Mouse (Mus musculus): ENCODE measurements around the gene Sik3.
"Not testable (repeated sequence)": the region's sequence is repeated elsewhere in the genome, so short reads cannot be mapped to it uniquely, and the experiment has no call there.

The Sik3 gene

DNA sequence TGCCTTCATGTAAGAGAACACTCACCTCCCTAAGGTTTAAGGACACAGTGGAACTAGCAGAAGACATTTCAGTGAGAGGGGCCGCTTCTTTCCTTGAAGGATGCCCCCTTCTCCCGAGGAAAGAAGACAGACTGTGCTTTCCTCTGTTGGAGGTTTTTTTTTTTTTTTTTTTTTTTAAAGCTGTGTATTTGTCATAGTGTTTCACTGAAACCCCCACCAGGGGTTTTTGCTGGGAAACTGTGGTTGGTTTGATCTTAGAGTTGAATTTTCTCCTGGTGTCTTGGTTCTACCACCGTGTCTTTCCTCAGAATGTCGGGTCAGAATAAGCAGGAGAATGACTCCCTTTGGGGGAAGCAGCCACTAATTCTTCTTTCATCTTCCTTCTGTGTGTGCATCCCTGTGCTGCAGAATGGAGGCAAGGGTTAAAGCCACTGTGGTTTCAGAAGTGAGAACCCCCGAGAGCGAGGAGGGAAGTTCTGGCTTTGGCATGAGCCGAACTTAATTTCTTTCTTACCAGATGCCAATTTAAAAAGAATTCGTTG is 106.3 kb downstream of the Sik3 start:
- peak in 1 of 2 experiments; percentile 5 for DNase-seq

DNA sequence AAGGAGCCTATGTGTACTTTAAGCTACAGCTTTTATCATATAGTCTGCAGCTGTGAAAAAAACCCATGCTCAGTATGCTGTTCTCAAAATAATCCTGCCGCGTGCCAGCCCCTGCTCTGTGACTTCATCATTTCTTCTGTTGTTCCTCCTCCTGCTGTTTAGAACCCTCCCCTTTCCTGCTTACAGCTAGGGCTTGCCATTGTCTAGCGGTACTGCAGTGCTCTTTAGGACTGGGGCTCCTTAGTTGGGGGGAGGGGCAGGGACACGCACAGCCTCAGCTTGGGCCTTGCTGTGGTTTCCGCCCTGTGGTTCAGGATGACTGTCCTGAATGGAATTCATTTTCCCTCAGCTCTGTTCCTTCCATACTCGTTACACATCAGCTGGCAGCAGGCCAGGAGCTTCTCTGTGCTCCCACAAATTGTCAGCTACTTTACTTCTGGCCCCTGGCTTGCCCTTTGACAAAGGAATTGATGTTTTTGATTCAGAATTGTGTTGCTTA is 107.4 kb downstream of the Sik3 start:
- DNase-seq, result peak; percentile 34 to 56

DNA sequence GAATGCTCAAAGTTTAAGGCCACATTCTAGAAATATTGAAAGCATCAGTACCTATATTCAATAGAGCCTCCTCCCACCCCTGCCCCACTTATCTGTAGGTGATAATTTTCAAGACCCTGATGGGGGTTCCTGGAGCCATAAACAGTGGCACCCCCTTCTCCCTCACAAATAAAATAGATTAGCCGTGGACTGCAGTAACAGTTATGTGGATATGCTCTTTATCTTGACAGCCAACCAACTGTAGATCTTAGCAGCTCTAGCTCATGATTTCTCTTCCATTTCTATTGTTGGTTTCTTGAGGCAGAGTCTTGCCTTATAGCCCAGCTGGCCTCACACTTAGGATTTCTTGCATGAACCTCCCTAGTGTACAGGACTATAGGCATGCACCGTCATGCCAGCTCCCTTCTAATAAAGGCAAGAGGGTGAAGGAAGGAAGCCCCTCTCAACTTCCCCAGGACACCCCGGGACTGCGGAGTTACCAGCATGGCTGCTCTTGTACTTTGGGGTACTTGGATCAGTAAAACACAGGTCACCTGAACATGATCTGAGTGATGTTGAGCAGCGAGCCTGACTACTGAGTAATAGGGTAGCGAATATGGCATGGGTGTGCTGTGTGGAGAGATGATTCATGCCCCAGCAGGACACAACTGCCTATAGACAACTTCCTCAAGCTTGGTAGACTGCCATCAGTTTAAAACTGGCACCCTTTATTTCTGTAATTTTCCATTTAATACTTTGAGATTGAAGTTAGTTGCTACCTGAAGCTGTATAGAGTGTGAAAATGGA is 108.0 kb downstream of the Sik3 start:
- no peak for DNase-seq

DNA sequence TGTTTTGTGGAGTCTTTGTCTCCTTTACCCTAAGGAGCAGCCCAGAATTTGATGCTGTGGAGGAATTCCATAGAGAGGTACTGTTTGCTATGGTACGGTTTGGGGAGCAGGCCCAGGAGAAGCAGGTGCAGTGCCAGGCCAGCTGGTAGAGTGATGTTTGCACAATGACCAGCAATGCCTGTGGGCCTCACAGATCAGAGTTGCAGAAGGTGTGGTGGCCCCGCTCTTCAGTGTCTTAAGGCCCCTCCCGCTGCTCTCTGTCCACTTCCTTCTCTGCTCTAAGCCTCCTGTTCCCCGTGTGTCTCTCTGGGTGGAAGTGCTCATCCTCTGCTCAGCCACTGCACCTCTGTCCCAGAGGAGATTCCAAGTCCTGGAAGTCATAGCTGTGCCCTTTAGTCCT is 108.9 kb downstream of the Sik3 start:
- no peak for DNase-seq

DNA sequence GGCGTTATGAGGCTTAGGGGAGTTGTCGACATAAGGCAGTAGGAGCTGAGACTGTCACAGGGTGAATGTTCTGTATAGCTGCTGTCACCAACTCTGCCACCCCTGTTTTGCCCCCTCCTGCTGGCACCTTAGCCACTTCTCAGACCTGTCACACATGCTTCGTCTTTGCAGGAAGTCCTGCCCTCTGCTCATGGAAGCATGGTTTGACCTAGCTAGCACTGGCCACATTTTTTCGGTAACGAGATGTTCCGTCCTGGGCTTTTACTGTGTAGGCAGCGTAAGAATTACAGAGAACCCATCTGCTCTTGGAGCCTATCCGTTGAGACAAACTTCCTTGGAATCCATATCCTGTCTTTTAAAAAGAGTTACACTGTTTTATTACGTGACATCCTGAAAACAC is 110.1 kb downstream of the Sik3 start:
- no peak for DNase-seq

DNA sequence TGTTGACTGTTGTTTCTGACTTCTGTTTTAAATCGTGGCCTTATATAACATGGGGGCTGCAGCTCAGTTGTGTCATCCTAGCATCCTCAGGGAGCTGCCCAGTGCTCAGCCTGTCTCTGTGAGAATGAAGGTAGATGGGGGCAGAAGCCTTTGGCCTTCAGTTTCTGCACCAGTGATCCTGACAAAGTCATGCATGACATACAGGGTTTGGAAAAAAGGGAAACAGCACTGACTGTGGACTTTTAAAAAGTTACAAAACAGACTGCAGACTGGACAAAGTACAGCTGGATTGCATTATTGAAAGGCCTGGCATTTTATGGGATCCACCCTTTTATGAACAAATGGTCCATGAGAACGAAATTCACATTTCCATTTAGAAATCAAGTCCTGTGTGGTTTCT is 113.7 kb downstream of the Sik3 start:
- DNase-seq, result no peak

DNA sequence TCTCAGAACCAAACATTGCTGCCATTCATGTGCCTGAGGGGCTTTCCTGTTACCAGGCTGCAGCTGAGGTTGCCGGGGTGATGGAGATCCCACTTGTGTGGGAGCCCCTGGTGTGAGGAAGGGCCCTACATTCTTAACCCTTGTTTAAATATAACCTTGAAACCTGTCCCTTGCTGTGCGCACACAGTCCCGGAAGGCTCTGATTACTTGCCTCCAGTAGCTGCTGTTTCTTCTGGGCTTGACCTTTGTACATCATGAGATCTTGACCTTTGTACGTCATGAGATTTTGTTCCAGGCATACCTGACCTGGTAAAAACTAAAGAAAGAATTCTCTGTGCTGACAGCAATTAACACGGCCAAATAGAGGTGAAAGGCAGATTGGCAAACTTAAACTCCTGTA is 114.7 kb downstream of the Sik3 start:
- DNase-seq, result no peak

DNA sequence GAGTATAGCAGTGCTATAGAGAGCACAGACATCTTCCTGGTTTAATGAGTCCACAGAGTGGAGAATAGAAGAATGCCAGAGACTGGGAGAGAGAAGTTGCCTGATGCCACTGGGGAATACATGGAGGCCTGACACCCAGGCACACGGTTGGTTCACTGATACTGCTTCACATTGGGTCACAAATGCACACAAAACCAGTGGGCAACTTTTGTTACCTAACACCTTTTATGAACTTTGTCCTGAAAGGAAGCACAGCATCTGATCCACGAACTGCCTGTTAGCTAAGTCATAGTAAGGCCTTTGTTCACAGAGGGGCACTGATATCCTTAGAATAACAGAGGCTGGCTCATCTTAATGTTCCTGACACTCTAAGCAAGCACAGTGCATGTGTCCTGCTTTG is 116.6 kb downstream of the Sik3 start:
- DNase-seq, result no peak

DNA sequence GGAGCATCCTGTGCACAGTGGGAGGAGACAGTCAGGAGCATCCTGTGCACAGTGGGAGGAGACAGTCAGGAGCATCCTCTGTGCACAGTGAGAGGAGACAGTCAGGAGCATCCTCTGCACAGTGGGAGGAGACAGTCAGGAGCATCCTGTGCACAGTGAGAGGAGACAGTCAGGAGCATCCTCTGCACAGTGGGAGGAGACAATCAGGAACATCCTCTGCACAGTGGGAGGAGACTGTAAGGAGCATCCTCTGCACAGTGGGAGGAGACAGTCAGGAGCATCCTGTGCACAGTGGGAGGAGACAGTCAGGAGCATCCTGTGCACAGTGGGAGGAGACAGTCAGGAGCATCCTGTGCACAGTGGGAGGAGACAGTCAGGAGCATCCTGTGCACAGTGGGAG is 120.2 kb downstream of the Sik3 start:
- not testable (repeated sequence) for DNase-seq

DNA sequence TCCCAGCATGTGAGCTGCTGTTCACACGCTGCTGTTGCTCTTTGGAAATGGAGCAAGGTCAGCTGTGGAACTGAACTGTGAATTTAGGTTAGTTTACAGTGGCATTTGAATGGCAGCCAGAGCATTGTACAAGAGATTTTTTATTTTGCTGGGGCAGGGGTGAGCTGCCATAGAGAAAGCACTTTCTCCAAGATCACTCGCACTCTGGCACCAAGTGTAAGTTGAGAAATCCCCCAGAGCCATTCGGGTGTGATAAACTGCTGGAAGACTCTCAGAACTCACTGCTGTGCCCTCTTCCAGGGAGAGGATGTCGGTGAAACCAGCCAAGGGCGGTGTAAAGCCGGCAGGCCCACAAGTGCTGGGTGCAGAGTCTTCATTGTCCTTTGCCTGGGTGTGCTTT is 126.2 kb downstream of the Sik3 start:
- DNase-seq, result no peak

DNA sequence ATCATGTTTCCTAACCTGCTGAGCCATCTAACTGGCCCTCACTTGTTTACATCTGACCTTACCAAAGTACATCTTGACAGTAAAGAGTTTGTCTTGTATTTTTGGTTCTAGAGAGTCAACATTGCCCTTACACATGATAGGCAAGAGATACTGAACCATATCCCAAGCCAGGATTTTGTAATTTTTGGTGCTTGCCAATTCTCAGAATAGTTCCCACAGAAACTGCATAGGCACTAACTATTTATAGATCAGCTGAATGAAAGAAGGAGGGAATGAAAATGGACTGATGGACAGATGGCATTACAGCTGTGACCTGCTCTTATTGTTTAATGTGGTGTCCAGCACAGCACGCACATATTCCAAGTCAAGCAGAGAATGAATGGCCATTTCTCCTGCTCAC is 128.2 kb downstream of the Sik3 start:
- no peak for DNase-seq

DNA sequence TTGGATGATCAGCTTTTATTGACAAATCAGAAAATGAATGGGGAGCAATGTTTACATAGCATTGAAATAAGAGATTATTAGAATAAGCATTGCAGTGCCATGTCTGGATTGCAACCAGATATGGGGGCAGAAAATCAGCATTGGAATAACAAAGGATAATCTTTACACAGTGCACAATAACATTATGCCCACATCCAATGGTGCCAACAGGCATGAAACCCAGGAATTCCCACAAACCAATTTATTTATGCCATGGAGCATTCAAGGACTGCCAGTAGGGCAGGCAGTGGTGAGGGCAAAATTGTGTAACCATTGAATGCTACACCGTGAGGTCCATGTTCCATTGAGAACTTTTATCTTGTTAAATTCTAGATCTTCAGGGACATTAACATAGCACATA is 129.4 kb downstream of the Sik3 start:
- no peak for DNase-seq

DNA sequence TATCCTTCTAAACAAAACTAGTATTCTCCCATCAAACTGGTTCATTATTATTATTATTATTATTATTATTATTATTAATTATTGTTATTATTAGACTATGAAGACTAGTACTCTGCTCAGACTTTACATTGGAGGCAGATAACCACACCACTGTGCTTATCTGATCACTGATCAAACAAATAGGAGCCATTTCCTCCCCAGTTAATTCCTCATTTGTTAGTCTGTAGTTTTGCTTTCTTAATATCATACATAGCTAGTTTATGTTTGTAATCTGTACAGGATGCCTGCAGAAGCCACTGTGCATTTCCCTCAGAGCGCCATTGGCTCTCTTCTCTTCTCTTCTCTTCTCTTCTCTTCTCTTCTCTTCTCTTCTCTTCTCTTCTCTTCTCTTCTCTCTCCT is 129.9 kb downstream of the Sik3 start:
- no peak for DNase-seq

DNA sequence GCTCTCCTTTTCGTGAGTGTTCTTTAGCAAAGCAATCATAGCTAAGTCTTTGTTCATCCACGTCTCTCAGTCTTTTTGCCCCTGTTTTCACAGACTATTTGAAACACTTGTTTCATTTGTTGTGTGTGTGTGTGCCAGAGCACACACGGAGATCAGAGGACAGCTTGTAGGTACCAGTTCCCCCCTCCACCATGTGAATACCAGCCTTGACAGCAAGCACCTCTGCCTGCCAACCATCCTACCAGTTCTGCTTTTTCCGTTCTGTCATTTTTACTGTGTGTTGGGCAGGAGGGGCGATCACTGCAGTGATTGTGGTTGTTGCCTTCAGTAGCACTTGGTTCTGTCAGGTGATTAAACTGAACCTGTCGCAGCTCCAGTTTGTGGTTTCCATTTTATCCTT is 132.4 kb downstream of the Sik3 start:
- no peak for DNase-seq

DNA sequence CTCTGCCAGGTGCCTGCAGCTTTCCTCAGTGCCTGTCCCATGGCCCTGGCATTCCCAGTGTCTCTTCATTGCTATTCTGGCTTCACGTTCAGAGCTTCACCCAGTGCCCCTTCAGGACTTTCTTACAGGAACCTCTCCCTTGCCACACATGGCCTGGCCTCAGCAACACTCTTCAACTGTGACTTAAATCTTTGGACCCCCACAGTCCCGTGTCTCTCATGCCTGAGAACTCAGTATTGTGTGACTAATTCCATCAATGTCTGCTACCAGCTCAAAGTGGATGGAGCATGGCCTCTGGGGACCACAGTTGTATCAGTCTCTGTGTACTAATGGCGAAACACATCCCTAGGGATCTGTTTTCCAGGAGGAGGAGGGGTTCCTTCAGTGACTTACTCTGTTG is 133.8 kb downstream of the Sik3 start:
- no peak for DNase-seq

DNA sequence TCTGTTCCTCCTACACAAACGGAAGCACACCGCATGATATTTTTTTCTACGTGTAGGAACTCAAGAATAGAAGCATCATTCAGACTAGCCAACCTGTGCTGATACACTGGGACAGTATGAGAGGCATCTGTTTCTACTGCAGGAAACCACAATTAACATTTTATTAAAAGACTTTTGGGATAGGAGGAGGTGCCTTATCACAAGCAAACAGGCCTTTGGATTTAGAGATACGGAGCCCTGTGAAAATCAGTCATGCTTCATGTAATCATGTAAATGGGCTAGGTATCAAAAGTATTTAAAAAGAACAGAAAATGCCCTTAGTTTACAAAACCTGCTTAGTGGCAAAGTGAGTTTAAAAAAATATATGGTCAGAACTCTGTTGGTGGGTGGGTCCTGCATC is 136.1 kb downstream of the Sik3 start:
- DNase-seq, result no peak

DNA sequence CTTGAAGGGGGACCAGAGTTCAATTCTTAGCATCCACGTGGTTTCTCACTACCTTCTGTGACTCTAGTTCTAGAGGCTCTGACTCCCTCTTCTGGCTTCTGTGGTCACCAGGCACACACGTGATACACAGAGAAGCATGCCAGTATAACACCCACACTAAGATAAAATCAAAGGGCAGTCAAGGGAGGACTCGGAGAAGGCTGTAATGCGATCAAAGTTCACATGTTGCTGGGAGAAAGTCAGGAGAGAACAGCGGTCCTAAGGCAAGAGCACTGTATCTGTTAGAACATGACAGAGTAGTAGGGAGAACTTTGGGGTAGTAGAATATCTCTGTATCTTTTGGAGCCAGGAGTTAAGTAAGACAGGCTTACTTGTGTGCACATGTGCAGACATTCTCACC is 136.8 kb downstream of the Sik3 start:
- peak in 1 of 2 experiments; percentile 32 for DNase-seq

DNA sequence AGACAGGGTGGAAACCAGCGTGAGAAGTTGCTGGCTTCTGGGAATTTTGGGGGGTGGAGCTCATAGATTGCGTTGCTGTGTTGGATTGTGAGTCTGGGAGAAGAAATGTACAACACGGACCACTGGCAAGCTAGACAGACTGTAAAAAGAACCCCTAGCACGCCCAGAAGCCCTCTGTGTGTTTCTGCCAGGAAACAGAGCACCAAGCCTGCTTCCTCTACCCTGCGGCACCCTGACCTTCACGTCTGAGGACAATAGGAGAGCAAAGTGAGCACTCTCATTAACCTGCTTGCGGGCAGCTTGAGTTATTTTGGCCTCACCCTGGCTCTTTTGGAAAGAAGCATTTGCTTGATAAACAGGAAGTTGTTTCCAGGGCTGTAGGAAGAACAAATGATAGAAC is 137.5 kb downstream of the Sik3 start:
- peak; percentile 40 to 42 for DNase-seq

DNA sequence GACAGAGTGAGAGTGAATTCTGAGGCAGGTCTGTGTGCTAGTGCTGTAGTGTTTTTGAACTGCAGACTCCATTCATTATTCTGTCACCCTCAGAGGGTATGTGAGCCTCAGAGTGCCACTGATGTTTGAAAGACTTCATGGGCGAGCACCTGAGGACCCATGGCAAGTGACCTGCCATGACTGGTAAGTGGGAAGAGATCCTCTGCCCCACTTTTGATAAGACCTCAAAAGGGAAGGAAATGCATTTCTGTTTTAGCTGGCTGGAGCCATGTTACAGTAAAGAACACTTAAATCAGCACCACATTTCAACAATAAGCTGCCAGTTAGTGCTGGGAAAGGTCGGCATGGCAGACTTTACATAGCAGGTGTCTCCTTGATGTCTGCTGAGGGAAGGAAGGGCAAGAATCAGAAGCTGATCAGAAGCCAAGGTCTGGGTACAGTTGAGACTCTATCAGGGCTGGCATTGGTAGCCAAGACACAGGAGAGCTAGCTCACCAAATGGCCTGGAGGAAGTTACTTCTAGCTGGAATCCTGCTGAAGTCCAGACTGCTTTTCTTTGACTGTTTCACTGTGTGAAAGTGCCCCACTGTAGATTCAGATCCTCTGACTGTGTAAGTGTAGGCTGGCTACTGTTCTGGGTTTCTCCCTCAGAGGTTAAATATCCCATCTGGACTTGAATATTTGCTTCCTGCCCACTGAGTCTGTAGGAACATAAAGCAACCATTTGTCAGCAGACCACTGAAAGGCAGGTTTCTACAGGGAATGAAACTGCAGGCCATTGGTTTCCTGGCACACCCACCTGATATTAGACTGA is 138.5 kb downstream of the Sik3 start:
- DNase-seq, result peak; percentile 32 to 38

DNA sequence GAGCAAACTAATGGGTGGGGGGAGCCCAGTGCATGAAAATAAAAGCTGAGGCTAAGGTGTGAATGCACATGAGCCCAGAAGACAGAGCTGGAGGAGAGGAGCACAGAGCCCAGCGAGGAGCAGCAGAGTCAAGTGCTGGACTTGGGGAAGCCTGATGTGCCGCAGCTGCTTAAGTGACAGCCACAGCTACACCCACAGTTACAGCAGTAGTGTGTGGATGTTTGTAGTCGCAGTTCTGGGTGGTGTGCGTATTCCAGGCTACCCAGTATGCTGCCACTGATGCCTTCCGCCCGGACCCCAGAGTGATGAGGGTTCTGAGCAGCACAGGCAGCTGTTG is 139.1 kb downstream of the Sik3 start:
- DNase-seq, result peak; percentile 21 to 32

DNA sequence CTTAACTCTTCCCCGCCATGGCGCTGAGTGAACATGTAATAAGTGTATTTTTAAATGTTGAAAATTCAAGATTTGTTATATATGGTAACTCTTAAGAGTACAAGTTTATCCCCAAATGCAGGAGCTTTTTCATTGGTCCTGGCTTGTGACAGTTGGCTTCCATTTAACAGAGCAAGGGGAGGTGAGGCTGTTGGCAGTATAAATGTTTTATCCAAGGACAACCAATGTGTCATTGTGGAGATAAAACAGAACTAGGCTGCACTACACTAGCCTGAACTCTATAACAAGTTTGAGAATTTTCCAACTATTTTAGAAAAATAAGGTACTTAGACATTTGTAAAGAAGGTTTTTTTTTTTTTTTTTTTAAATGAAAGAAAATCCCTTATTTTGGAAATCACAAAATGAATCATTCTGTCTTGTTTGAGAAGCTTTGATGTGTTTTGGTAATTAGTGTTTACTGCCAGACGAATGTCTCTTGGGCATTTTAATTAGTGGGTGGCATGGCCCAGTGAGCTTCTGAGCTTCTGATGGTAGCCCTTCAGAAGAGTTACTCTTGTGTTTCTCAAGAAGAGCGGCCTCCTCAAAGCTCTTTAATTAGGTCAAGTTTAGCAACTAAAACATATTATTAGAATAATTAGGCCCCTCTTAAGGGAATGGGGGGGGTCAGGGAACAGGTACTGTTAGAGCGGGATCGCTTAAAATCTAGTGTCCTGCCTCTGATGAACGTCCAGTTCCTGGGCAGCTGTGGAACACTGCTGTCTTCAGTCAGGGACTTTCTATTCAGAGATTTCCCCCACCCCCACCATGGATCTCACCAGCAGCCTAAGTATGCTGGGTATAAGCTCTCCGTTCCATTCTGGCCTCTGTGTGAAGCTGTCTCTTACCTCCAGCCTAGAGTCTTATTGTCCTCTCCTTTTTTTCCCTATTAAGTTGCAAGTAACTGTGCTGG is 139.7 kb downstream of the Sik3 start:
- no peak for DNase-seq

DNA sequence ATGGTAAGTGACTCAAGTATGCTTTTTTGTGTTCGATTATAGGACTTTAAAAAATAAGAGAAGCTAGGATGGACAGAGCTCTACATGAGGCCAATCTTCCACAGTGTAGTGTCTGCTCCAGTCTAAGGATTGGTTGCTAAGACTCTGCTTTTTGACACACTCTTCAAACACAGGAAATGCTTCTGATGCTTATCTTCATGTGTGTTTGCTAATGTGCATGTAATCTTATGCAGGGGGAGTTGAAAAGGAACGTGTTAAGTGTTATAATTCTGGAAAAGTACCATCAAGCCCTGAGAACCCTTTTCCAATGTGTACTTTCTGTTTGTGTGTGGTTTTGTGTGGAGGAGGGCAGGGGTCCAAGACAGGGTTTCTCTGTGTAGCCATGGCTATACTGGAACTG is 141.8 kb downstream of the Sik3 start:
- DNase-seq, result no peak

DNA sequence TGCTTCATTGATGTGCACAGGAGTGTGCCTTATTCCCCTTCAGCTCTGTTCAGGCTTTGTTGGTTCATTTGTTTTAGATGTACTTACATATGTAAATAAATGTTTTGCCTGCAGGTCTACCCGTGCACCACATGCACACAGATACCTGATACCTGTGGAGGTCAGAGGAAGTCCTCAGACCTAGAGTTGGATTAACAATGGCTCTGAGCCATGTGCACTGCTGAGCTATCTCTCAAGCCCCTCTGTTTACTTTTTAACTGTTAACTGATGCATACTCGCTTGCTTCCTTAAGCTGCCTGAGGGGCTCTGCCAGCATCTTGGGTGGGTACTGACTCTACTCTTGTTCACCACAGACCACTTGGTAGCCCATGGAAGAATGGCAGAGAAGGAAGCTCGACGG is 142.4 kb downstream of the Sik3 start:
- no peak for DNase-seq

Data from thymus, postnatal 36 days (tissue).